Mouse (Mus musculus): ENCODE measurements around the gene Men1.

Gene Men1

DNA sequence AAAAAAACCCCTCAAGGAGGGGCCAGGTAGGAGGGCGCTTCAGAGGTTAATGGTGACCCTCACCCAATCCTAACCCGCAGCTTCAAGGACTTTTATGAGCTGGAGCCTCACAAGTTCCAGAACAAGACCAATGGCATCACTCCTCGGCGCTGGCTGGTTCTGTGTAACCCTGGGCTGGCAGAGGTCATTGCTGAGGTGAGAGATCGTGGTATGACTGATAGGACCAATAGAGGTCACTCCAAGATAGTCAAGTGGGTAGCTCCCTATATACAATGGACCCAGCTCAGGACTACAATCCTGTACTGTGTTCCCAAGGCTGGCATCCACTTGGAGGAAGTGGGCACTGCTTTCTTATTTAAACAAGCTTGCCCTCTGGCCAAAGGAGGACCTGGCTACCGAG lies 55.5 kb downstream of the Men1 start:
- no peak for DNase-seq (ENCODE audit: extremely low spot score, low spot score)
